Mouse (Mus musculus) frontal cortex, postnatal 36 days (tissue): ENCODE results near the gene Ola1.

ENCODE experiments used
- DNase-seq, 2 experiments: peaks; one replicate each; pipeline ENCODE4 v3.0.0; 2022; ENCODE audit warnings: low spot score in 2 of 2

Ola1 gene

DNA sequence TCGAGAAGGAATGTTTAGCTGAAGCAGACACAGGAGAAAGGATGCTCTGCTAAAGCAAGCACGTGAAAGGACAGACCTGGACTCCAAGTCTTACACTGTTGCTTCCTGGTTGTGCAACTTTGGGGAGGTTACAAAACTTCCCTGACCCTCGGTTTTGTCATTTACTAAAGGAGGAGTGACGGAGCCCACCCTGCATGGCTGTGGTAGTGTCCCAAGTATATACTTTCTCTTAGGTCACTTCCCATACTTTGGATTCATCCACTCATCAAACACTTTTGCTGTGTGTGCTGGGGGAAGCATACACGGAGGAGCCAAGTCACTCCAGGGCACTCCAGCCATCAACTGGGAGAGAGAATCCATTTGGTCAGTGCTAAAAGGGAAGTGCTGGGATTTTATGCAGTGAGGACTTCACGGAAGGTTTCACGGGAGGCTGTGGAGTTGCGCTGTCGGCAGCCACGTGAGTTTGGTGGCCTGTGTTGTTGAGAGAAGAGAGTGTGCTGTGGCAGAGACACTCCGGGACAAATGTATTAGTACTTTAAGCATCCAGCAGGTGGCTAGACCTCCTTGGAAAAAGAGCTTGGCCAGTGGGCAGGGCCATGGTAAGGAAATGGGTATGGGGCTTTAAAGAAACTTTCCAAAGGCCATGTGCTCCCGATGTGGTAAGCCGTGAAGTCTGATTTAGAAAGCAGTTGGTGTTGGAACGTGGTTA is 154.7 kb downstream of the Ola1 start:
- no peak for DNase-seq

DNA sequence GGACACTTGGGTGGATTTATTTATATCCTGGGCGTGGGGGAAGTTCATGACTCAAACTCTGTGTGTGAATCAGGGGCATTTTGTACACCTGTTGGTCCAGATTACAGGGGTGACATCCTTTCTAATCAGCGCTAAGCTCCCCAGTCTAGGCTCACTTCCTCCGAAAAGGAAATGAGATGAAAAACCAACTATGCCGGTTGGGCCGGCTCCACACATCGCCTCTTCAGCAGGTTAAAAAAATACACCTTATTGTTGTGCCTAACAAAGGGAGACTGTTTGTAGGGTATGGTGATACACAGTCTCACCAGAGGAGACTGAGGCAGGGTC is 158.5 kb downstream of the Ola1 start:
- DNase-seq, result no peak

DNA sequence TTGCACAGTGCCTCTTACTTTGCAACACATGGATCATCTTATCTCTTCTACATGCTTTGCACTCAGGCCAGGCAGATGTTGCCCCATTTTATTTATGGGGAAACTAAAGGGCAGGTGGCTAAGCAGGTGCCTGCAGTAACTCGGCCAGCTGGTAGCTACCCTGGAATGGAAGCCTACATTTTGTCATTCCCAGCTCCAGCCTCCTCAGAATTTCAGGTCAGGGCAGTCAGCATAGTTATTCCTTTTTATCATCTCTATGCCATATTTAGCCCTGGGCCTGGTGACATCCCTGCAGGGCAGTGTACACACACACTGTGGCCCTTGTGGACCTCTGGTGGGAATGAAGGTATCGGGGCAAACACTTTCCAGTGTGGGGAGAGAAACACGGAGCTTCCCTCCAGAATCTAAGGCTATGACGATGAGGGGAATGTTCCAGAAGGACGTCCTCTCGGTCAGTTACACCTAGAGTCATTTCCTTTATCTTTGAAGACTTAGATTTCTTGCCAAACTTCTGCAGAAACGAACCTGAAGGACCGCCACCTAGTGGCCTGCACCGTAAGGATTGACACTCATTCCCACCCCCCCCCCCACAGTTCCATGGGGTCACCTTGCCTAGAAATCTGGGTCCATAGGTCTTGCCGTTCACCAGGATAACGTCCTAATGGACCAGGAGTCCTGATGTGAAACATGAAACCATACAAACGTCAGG is 159.0 kb downstream of the Ola1 start:
- no peak for DNase-seq

DNA sequence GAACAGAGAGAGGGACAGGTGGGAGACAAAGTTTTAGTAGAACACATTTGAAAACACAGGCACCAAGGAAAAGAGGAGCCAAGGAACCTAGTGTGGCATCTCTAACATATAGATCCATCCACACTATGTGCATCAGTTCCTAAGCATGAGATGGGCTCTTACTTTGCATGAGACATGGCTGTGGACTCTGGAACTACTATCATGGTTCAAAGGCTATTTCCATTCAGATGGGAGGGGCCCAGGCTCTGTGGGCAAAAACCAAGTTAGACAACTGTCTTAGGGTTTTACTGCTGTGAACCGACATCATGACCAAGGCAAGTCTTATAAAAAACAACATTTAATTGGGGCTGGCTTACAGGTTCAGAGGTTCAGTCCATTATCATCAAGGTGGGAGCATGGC is 160.4 kb downstream of the Ola1 start:
- no peak for DNase-seq

DNA sequence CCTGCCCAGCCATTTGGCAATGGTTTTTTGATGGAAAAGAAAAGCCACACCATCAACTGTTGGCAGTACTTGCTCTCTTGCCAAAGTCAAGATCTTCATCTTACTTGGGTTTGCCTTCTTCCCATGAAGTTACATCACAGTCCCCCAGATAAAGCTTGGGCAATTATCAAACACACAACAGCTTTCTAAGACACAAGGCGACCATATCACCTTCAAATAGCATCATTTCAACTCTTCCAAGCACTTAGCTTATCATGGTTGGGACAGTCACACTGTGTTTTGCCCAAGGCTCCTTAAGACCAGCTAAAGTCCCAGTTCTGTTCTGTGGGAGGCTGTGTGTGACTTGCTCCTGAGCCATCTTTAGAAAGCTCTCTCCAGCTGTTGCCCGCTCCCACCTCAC is 161.1 kb downstream of the Ola1 start:
- DNase-seq, result no peak

DNA sequence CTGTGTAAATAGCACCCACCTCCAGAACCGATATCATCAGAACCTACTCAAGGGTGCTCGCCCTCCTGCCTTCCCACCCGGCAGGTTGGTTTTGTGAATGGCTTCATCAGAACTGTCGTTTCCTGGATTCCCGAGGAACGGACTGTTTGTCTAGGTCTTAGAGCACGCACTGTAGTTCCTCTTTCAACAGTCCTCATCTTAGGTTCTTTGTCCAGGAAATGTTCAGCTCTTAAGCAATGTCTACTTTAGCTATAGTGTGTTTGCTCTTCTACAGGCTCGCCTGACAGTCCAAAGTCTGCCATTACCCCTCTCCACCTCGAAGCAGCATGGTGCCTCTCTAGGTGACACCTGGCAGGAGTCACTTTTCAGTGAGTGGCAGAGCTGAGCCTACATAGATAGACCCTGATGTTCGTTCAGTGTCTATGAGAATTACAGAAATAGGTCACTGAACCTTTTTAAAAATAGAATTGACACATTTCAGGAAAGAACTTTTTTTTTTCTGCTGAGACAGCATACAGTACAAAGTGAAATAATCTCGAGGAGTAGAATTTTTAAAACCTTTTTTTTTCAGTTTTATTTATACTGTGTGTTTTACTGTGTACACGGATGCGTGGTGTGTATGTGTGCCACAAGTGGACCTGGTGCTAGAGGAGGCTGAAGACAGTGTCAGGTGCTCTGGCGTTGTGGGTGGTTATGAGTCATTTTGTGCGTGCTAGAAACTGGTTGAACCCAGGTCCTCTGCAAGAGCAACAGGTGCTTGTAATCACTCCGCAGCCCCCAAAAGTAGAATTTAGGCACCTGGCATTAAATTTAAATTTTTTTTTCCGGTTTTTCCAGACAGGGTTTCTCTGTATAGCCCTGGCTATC is 162.4 kb downstream of the Ola1 start:
- no peak for DNase-seq

DNA sequence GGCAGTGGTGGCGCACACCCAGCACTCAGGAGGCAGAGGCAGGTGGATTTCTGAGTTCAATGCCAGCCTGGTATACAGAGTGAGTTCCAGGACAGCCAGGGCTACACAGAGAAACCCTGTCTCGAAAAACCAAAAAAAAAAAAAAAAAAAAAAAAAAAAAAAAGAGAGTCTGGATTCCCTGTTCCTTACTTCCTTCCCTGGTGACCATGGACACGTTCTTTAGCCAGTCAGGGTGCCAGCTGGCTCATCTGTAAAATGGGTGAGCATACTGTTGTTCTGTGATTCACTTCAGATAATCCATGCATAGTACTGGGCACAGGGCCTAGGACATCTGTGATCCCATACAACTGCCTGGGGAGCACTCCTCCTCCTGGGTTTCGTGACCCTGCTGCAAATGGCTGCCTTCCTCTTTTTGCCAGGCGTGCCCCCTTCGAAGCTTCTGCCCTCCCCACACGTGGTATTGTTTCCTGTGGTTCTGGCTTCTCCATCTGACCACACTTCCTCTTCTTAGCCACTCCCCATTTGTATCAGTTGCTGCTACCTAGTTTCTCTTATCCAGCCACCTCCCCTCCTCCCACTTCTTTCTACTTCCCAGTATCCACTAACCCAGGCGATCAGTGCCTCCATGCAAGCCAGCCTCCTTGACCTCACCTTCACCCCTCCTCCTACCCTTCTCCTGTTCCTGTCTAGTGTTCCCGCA is 164.8 kb downstream of the Ola1 start:
- no peak for DNase-seq

DNA sequence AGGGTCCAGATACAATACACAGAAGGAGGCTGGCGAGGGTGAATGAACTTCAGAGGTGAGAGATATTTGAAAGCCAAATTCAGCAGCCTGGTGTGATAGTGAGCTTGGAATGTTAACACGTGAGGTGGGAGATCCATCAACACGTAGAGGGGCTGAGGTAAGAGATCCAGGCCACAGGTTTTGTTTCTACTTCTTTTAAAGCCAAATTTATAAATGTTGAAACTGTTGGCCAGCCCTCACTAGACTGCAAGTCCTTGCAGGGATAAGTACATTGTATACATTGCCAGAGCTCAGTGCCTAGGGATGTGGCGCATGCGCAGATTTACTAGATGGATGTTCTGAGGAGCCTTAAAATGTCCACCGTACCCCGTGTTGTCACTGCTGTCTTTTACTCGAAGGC is 168.3 kb downstream of the Ola1 start:
- no peak for DNase-seq

DNA sequence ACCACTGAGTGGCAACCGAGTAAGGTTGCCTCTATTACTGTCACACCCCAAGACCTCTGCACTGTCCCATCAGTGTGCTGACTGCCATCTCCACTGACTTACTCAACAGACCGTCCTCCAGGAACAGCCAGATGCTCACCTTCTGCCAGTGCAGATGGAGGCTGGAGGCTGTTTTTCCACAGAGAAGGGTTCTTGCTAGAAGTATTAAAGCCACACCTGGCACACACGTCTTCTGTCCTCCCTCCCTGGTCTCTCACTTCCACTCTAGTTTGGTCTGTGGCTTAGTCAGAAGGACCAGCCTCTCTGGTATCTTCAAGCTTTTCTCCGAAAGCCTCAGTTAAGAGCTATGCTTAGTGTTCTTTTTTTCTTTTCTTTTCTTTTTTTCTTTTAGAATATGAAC is 168.7 kb downstream of the Ola1 start:
- DNase-seq, result no peak

DNA sequence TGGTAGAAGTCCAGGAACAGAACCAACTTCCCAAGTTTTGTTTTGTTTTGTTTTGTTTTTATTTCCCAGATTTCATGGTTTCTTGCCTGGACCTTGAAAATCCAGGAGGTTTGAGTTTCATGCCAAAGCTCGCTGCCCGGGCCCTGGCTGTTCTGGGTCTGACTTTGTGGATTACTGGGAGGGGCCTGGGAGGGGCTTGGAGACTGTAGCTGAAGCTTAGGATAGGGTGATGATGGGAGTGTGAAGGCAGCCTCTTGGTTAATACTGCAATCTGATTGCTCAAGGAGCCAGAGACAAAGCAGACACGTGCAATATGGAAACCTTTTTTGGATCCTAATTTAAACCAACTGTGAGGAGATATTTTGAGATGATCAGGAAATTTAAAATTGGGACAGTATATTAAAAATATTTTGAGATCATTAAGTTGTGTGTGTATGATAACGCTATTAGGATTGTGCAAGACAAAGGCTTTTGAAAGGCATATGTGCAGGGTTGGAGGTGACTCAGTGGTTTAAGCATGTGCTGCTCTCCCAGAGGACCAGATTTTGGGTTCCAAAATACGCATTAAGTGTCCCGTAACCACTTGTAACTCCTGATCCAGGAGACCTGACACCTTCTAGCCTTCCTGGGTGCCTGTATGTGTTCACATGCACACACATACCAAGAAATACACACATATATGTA is 169.6 kb downstream of the Ola1 start:
- DNase-seq, result no peak

DNA sequence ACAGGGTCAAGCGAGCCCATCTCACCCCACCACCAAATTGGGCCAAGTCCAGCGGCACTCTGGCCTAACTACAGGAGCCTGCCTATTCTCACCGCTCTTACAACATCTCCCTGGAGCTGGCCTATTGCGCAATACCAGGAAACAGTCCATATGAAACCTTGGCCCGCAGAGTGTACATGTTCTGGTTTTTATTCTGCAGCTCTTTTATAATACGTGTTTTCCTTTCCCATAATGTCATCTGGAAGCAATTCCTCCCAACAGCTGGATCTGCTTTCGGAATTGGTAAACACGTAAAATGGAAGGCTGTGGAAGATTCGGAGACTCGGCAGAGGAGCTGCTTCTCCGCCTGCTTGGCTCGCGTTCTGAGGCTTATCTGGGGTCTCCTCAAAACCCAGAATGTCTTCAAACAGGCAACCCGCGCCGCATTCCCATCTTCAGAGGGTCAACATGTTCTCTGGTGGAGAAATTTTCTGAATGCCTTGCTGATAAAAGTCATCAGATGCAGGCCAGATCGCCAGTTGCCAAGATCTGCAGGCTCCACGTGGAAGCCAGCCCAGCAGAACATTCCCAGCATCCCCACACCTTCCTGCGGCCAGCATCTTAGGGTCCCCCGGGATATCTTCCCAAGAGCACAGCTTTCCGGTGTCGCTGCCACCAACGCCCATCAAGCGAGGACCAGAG is 171.5 kb downstream of the Ola1 start:
- no peak for DNase-seq

DNA sequence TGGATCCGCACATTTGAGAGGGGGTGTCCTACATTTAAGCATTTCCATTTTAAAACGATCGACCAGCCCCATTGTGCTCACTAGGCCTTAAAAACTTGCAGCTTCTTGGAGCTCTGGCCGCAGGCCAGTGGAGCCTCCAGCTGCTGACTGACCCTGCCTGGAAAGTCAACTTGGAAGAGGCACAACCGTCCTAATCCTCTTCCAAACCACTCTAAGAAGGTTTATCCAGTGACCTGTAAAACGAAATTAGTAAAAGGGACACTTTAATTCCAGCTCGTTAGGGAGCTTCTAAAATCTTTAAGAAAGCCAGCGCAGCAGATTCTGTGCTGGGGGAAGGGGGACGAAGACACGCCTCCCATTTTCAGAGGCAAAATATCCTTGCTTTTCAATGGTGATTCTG is 172.1 kb downstream of the Ola1 start:
- DNase-seq, result no peak

DNA sequence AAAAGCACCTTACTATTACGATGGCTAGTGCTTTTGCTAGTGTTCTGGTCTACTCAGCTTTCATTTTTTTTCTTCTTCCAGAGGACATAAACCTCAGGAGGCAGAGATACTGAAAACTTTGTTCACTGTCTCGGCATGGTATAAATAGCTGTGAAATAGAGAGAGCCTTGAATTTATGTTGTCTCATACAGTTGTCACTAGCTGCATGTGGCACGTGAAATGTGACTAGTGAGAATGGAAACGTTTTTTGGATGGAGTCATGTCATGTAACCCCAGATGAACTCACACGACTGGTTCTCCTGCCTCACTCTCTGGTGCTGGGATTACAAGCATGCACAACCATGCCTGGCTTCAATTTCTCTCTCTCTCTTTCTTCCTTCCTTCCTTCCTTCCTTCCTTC is 173.2 kb downstream of the Ola1 start:
- no peak for DNase-seq
